Mouse (Mus musculus): Measurements from ENCODE around the gene Pls3. TPM values are rescaled to one million over a fixed set of nuclear protein-coding genes. Genes with fewer than 3 reads are reported as not detected.

Gene Pls3
- polyA plus RNA-seq (2016; fragmentation: Nextera tagmentation; extraction: Ambion mirVana) = 64.2 and 69.7 TPM in 2 replicates

GRCm38 (mm10) chrX:75874332-75875291 is at the start of gene Pls3:
TSS of gene Pls3 (minus strand) at chrX:75875182.
- Histone ChIP-seq H3K27ac (peak within 1 kb of the TSS; percentile 30), H3K4me3 (peak within 1 kb of the TSS; percentile 48), H3K27me3 (peaks cover 2% of the 10 kb centered on the region; the same call in 1 of the 2 replicates), H3K9ac (peak within 1 kb of the TSS; percentile 57), H3K9me3 (replicated peaks) (no peaks in the 10 kb centered on the region), H3K36me3 (no peaks in the 10 kb centered on the region), H3K4me2 (replicated peaks) (peak within 1 kb of the TSS; percentile 61), H3K4me1 (no peaks in the 10 kb centered on the region)
- 19% methylated on average over 35 of the region's 45 CpGs for WGBS
- peak; percentile 98 for ATAC-seq (ENCODE audit: low FRiP score)

GRCm38 (mm10) chrX:75895716-75896115 is 20.7 kb upstream of the Pls3 start:
- no peak for ATAC-seq (ENCODE audit: low FRiP score)

GRCm38 (mm10) chrX:75875566-75875965 is 584 bp upstream of the Pls3 start:
- H3K27me3 ChIP-seq = peaks cover 2% of the 10 kb centered on the region; the same call in 1 of the 2 replicates
- ATAC-seq (ENCODE audit: low FRiP score) = 0 out of 2 replicates have a peak, but pooled peaks have one; percentile 5
- H3K4me1 ChIP-seq = no peaks in the 10 kb centered on the region
- H3K4me2 ChIP-seq (replicated peaks) = peak overlapping the region; percentile 61
- H3K4me3 ChIP-seq = peak overlapping the region; percentile 48
- H3K36me3 ChIP-seq = no peaks in the 10 kb centered on the region
- WGBS = 31% methylated on average over 5 of the region's 5 CpGs
- H3K9ac ChIP-seq = no peak overlapping the region
- no peaks in the 10 kb centered on the region for H3K9me3 ChIP-seq (replicated peaks)
- H3K27ac ChIP-seq = no peak overlapping the region

More at GRCm38 (mm10) chrX:75895716-75896115, 20.7 kb upstream of the Pls3 start:
- H3K27me3 ChIP-seq = no peaks in the 10 kb centered on the region
- H3K36me3 ChIP-seq = no peaks in the 10 kb centered on the region
- no peak overlapping the region for H3K4me3 ChIP-seq
- no peak overlapping the region for H3K9ac ChIP-seq
- H3K4me1 ChIP-seq = no peaks in the 10 kb centered on the region
- H3K4me2 ChIP-seq (replicated peaks) = no peak overlapping the region
- no peak overlapping the region for H3K27ac ChIP-seq
- WGBS = 65% methylated on average over 6 of the region's 6 CpGs
- H3K9me3 ChIP-seq (replicated peaks) = no peaks in the 10 kb centered on the region

GRCm38 (mm10) chrX:75873813-75874212 is 1.2 kb downstream of the Pls3 start:
- no peak overlapping the region for H3K9ac ChIP-seq
- H3K4me3 ChIP-seq = peak overlapping the region; percentile 48
- peak overlapping the region; percentile 61 for H3K4me2 ChIP-seq (replicated peaks)
- 17% methylated on average over 15 of the region's 15 CpGs for WGBS
- no peak overlapping the region for H3K27ac ChIP-seq
- no peaks in the 10 kb centered on the region for H3K36me3 ChIP-seq
- ATAC-seq (ENCODE audit: low FRiP score) = 0 out of 2 replicates have a peak, but pooled peaks have one; percentile 15
- no peaks in the 10 kb centered on the region for H3K9me3 ChIP-seq (replicated peaks)
- no peaks in the 10 kb centered on the region for H3K4me1 ChIP-seq
- peaks cover 2% of the 10 kb centered on the region; the same call in 1 of the 2 replicates for H3K27me3 ChIP-seq

- WGBS = 31% methylated on average over 4 of the region's 4 CpGs
- Histone ChIP-seq H3K27me3 (peaks cover 2% of the 10 kb centered on the region; the same call in 1 of the 2 replicates), H3K9ac (no peak overlapping the region), H3K36me3 (no peaks in the 10 kb centered on the region), H3K9me3 (replicated peaks) (no peaks in the 10 kb centered on the region), H3K4me2 (replicated peaks) (peak overlapping the region; percentile 61), H3K4me3 (peak overlapping the region; percentile 48), H3K27ac (no peak overlapping the region), H3K4me1 (no peaks in the 10 kb centered on the region)
- ATAC-seq (ENCODE audit: low FRiP score) = no peak
Observed at GRCm38 (mm10) chrX:75873253-75873652, 1.7 kb downstream of the Pls3 start.

GRCm38 (mm10) chrX:75871855-75872254 is 3.1 kb downstream of the Pls3 start:
- Histone ChIP-seq H3K36me3 (no peaks in the 10 kb centered on the region), H3K4me2 (replicated peaks) (no peak overlapping the region), H3K9ac (no peak overlapping the region), H3K27ac (no peak overlapping the region), H3K4me3 (no peak overlapping the region), H3K27me3 (peaks cover 2% of the 10 kb centered on the region; the same call in 1 of the 2 replicates), H3K4me1 (no peaks in the 10 kb centered on the region), H3K9me3 (replicated peaks) (no peaks in the 10 kb centered on the region)
- 92% methylated on average over 2 of the region's 2 CpGs for WGBS
- no peak for ATAC-seq (ENCODE audit: low FRiP score)

- WGBS = 86% methylated on average over 3 of the region's 3 CpGs
- Histone ChIP-seq H3K4me2 (replicated peaks) (no peak overlapping the region), H3K9me3 (replicated peaks) (no peaks in the 10 kb centered on the region), H3K27me3 (no peaks in the 10 kb centered on the region), H3K4me1 (no peaks in the 10 kb centered on the region), H3K27ac (no peak overlapping the region), H3K4me3 (no peak overlapping the region), H3K9ac (no peak overlapping the region), H3K36me3 (no peaks in the 10 kb centered on the region)
- no peak for ATAC-seq (ENCODE audit: low FRiP score)
Observed at GRCm38 (mm10) chrX:75861715-75862114, 13.3 kb downstream of the Pls3 start.

- no peaks in the 10 kb centered on the region for H3K36me3 ChIP-seq
- H3K27me3 ChIP-seq = no peaks in the 10 kb centered on the region
- ATAC-seq (ENCODE audit: low FRiP score) = no peak
- 86% methylated on average over 3 of the region's 3 CpGs for WGBS
- H3K4me1 ChIP-seq = no peaks in the 10 kb centered on the region
- no peaks in the 10 kb centered on the region for H3K9me3 ChIP-seq (replicated peaks)
- no peak overlapping the region for H3K27ac ChIP-seq
- no peak overlapping the region for H3K4me3 ChIP-seq
- H3K9ac ChIP-seq = no peak overlapping the region
- no peak overlapping the region for H3K4me2 ChIP-seq (replicated peaks)
Observed at GRCm38 (mm10) chrX:75854294-75854693, 20.7 kb downstream of the Pls3 start.

- Histone ChIP-seq H3K9me3 (replicated peaks) (no peaks in the 10 kb centered on the region), H3K4me2 (replicated peaks) (no peak overlapping the region), H3K27me3 (no peaks in the 10 kb centered on the region), H3K36me3 (no peaks in the 10 kb centered on the region), H3K9ac (no peak overlapping the region), H3K27ac (no peak overlapping the region), H3K4me1 (no peaks in the 10 kb centered on the region), H3K4me3 (no peak overlapping the region)
- WGBS = 82% methylated on average over 4 of the region's 4 CpGs
- no peak for ATAC-seq (ENCODE audit: low FRiP score)
Observed at GRCm38 (mm10) chrX:75844290-75844689, 30.7 kb downstream of the Pls3 start.

- no peak overlapping the region for H3K9ac ChIP-seq
- no peak overlapping the region for H3K27ac ChIP-seq
- no peaks in the 10 kb centered on the region for H3K9me3 ChIP-seq (replicated peaks)
- H3K4me2 ChIP-seq (replicated peaks) = no peak overlapping the region
- no peak overlapping the region for H3K4me3 ChIP-seq
- 79% methylated on average over 9 of the region's 9 CpGs for WGBS
- H3K36me3 ChIP-seq = no peaks in the 10 kb centered on the region
- H3K27me3 ChIP-seq = no peaks in the 10 kb centered on the region
- no peaks in the 10 kb centered on the region for H3K4me1 ChIP-seq
- no peak for ATAC-seq (ENCODE audit: low FRiP score)
Observed at GRCm38 (mm10) chrX:75842835-75843234, 32.1 kb downstream of the Pls3 start.

- no peak overlapping the region for H3K4me2 ChIP-seq (replicated peaks)
- H3K9me3 ChIP-seq (replicated peaks) = no peaks in the 10 kb centered on the region
- no peak overlapping the region for H3K27ac ChIP-seq
- no peaks in the 10 kb centered on the region for H3K27me3 ChIP-seq
- H3K9ac ChIP-seq = no peak overlapping the region
- WGBS = 76% methylated on average over 2 of the region's 2 CpGs
- no peaks in the 10 kb centered on the region for H3K36me3 ChIP-seq
- H3K4me3 ChIP-seq = no peak overlapping the region
- no peaks in the 10 kb centered on the region for H3K4me1 ChIP-seq
- no peak for ATAC-seq (ENCODE audit: low FRiP score)
Observed at GRCm38 (mm10) chrX:75842120-75842519, 32.9 kb downstream of the Pls3 start.

GRCm38 (mm10) chrX:75840263-75840662 is 34.7 kb downstream of the Pls3 start:
- H3K4me3 ChIP-seq = no peak overlapping the region
- no peaks in the 10 kb centered on the region for H3K36me3 ChIP-seq
- no peak for ATAC-seq (ENCODE audit: low FRiP score)
- no peaks in the 10 kb centered on the region for H3K27me3 ChIP-seq
- no peaks in the 10 kb centered on the region for H3K9me3 ChIP-seq (replicated peaks)
- 79% methylated on average over 4 of the region's 4 CpGs for WGBS
- no peaks in the 10 kb centered on the region for H3K4me1 ChIP-seq
- H3K27ac ChIP-seq = no peak overlapping the region
- H3K4me2 ChIP-seq (replicated peaks) = no peak overlapping the region
- no peak overlapping the region for H3K9ac ChIP-seq

Measured in hindbrain, embryonic 12.5 days (tissue).